Mouse (Mus musculus): ENCODE data around the gene Cbs.

- TF ChIP-seq CTCF (IDR thresholded peaks at IDR 0.05; ENCODE audit: insufficient read depth, low read depth, low read length): no peak
- TF ChIP-seq POLR2A (IDR thresholded peaks at IDR 0.05; ENCODE audit: insufficient read depth, low read depth, low read length): no peak
Observed at GRCm38 (mm10) chr17:31570321-31570925, 66.6 kb downstream of the Cbs start.

Measured in olfactory bulb, adult 2 months (tissue).